Mouse (Mus musculus) left cerebral cortex, adult 11 months (tissue): ENCODE data around the gene Brsk1.

ENCODE experiments used
- DNase-seq: peaks from one replicate; pipeline ENCODE4 v3.0.0; 2022; ENCODE audit warnings: low spot score

The Brsk1 gene

DNA sequence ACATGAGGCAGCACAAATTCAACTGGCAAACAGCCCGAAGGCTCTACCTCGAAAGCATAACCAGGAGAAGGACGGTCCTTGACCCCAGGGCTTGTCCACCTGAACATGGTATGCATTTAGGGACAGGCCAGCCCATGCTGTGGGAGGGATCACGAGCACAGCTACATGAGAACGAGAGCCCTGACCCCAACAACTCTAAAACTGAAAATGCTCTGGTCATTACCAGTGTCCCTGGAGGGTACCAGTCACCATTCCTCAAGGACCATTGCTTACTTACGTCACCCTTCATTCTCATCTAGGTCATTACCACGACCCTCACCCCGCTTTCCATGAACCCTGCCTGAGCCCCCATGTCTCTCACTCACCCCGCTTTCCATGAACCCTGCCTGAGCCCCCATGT, 21.2 kb upstream of the Brsk1 start:
- no peak for DNase-seq

GRCm38 (mm10) chr7:4670655-4671255, 19.6 kb upstream of the Brsk1 start:
- DNase-seq: no peak

- no peak for DNase-seq
Observed at GRCm38 (mm10) chr7:4671956-4672355, 18.4 kb upstream of the Brsk1 start.

GRCm38 (mm10) chr7:4674114-4674731, 16.2 kb upstream of the Brsk1 start:
- no peak for DNase-seq

GRCm38 (mm10) chr7:4675200-4675599, 15.2 kb upstream of the Brsk1 start:
- no peak for DNase-seq

GRCm38 (mm10) chr7:4683307-4683706, 7.1 kb upstream of the Brsk1 start:
- DNase-seq: no peak

- no peak for DNase-seq
Observed at GRCm38 (mm10) chr7:4684203-4684602, 6.2 kb upstream of the Brsk1 start.

DNA sequence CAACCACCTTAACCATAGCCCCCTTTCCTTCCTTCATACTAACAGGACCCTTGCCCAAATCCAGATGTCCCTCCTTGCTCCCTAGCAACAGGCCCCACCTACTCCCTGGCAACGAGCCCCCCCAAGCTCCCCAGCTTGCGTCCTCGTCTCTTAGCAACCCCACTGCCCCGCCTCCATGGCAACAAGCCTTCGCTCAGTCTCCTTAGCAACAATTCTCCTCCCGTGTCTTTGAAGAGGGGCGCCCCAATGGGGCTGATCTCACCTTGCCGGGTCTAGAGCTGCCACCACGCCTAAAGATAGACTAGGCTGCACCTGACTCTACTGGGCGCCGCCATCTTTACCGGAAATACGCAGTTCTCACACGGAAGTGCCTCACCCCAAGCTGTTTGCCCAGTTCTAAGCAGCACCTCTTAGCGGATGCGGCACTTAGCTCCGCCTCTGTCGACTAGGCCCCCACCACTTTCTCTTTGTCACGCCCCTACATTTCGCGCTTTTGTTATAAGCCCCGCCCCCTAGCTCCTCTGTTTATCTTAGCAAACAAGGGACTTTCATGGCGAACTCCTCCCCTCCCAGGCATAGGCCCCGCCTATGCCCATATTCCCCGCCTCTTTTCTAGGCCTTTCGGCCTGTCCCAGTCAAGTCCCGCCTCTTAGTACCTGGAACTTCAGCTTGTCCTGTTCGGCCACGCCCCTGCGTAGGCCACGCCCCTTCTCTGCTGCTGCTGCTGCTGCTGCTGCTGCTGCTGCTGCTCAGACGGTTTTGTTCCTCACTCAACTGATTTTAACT, 5.6 kb upstream of the Brsk1 start, which contains the start of gene Hspbp1:
Gene Hspbp1 (minus strand): TSS at position 437 of the 786 bp plus-strand sequence.
- DNase-seq: peak; percentile 93

GRCm38 (mm10) chr7:4690951-4691653, 698 bp downstream of the Brsk1 start:
- no peak for DNase-seq

- DNase-seq: no peak
Observed at GRCm38 (mm10) chr7:4693004-4693403, 2.6 kb downstream of the Brsk1 start.

GRCm38 (mm10) chr7:4702334-4702733, 11.9 kb downstream of the Brsk1 start:
- no peak for DNase-seq

- no peak for DNase-seq
Observed at GRCm38 (mm10) chr7:4703195-4703594, 12.8 kb downstream of the Brsk1 start.

- no peak for DNase-seq
Observed at GRCm38 (mm10) chr7:4705098-4705497, 14.7 kb downstream of the Brsk1 start.

DNA sequence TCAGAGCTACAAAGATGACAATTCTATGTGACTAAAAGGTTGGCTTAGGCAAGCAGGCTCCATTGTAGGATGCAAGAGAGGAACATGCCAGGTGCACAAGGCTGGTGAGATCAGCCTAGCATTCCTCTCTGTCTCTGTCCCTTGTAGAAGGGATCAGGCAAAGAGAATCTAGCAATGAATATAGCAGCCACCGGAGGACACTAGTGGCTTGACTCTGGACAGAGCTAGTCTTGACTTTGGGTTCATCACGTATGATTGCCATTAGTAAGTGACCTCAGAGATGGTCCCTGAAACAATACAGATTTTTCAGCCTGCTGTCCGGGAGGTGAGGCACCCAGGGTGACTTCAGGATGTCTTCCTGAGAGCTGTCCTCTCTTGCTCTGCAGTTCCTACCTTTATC, 22.2 kb downstream of the Brsk1 start:
- no peak for DNase-seq

DNA sequence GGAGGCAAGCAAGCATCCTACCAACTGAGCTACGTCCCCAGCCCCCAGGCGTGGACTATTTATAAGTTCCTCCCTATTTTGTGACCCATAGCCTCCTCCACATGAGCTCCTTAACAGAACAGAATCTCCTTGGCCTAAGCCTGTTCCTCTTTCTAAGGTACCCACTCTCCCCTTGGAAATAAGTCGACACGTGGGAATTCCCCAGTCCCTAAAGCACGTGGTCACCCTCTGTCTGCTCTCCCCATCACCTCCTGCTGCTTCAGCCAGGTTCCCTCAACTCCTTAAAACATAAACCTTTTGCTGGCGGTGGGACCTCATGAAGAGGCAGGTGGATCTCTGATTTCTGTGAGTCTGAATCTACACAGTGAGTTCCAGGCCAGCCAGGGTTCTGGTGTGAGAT, 26.6 kb downstream of the Brsk1 start:
- no peak for DNase-seq

DNA sequence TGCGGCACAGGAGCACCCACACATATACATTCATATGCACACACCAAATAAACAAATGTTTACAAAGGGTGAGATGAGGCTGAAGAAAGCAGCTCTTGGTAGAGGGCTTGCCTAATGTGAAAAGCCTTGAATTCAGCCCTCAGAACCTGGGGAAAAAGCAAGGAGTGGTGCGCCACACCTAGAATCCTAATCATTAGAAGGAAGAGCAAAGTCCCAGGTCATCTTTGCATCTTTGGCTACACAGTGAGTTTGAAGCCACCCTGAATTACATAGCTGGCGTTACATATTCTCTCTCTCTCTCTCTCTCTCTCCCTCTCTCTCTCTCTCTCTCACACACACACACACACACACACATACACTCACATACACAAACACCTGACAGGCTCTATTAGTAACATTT, 28.9 kb downstream of the Brsk1 start:
- no peak for DNase-seq

DNA sequence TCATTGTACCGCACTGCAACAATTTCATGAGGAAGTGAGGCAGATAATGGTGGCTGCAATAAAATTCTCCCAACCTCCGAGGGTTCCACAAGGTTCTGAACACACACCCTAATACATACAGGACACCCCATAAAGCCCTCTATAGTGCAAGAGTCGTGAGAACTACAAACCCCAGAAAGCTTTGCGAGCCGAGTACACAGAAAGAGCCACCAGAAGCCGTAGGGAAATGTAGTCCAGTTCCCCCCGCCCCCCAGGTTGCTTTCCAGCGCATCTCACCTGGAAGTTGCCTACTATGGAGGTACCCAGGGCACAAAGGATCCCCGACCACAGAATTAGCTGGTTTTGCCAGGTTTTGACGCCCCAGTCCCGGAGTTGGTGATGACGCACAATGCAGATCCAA, 33.1 kb downstream of the Brsk1 start:
- peak; percentile 35 for DNase-seq

DNA sequence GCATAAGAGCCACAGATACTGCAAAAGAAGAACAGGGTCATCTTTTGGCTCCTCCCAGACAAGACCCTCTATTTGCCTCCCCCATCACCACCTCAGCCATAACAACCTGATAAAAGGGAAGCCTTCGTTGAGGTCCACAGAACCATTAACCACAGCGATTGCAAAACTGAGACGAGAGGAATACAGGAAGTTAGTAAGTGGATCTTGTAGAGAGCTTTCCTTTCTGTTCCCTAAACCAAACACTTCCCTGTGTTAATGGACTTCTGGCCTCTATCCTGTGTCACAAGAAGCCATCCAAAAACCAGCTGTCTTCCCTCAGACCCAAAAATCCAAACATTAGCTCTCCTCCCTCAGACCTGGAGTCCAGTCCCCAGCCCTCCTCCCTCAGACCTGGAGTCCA, 34.0 kb downstream of the Brsk1 start:
- no peak for DNase-seq

GRCm38 (mm10) chr7:4725169-4725568, 34.8 kb downstream of the Brsk1 start, which contains the start of gene Tmem150b:
Gene Tmem150b (minus strand): TSS chr7:4725249.
- DNase-seq: no peak

DNA sequence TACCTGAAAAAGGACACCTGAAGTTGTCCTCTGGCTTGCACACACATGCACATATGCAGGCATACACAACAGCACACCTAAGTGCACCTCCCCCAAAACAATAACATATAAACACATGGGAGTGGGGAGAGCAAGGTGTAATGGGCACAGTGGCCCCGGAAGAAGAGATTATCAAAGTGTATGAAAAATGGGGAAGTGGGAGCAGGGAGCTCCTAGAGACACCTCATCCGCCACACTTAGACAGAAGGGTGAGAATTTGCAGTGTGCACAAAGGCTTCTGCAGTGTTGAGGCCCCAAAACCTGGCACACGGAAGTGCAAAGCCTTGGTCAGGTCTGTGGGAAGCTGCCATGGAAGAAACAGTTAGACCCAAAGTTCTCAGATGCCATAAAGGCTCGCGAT, 40.7 kb downstream of the Brsk1 start:
- DNase-seq: no peak

DNA sequence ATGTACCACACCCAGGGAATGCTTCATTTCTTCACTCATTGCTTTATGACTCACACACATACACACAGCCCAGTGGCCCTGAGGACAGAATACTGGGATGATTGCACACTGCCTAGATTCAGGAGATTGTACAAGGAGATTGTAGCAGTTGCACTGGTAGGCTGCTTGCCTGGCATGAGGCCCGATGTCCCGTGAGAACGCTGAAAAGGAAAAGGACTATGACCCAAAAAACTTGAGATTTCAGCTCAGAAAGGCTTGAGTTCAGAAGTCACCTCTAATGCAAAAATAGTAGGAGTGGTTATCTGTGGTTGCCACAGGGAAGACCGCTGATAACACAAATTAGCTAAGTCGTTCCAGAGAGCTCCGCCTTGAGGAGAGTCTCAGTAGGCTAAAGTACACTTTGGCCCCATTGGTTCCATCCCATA, 42.6 kb downstream of the Brsk1 start:
- DNase-seq: no peak

- no peak for DNase-seq
Observed at GRCm38 (mm10) chr7:4739041-4739543, 48.7 kb downstream of the Brsk1 start.
